Mouse (Mus musculus) cerebral cortex, adult 2 months (tissue): ENCODE results near the gene E130218I03Rik.

Experiments
- WGBS: fragments of 180-500 bp; shearing (Covaris S2); methylation state at CpG from one replicate; pipeline ENCODE4 v1.1.7; 2018; 5-methylcytosine and 5-hydroxymethylcytosine counted together

The E130218I03Rik gene

GRCm38 (mm10) chr4:134287575-134288025 is 44.1 kb downstream of the E130218I03Rik start, which contains the start of gene Pdik1l:
Gene Pdik1l, minus strand, starts transcription at chr4:134287895.
- under 1% methylated on average over 43 of the region's 43 CpGs for WGBS

DNA sequence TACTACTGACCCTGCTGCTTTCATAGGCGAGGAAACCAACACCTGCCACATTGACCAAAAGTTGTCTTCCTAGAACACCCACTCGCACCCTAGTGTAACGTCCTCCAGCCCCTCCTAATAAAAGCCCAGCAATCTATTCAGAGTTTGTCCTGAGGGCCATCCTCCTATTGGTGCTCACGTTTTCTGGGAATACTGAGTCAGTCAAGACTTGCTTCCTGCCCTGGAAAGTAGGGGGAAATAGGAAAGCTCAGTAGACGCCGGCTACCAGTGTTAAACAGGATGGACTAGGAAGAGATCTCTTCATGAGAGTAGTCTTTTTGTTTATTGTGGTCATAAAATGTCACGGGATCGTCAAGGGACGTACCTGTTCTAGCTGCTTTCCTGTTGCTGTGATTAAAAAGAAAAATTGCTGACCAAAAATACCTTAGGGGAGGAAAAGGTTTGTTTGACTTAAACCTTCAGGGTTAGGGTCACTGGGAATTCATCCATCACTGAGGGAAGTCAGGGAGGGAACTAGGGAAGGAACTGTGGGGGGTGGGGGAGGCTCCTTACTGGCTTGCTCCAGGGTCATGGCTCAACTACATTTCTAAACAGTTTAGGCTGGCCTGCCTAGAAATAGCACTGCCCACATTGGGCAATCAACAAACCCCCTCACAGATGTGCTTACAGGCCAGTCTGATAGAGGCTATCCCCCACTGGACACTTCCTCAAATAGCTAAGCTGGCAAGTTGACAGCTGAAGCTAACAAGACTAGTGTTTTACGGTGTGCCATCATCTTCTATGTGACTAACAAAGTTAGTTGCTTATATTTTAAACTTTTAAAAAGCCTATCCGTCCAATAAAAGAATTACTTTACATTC is 45.2 kb downstream of the E130218I03Rik start:
- 45% methylated on average over 11 of the region's 11 CpGs for WGBS

GRCm38 (mm10) chr4:134292067-134292466 is 48.6 kb downstream of the E130218I03Rik start:
- 18% methylated on average over 7 of the region's 7 CpGs for WGBS

- 75% methylated on average over 18 of the region's 18 CpGs for WGBS
Observed at GRCm38 (mm10) chr4:134293061-134293691, 49.7 kb downstream of the E130218I03Rik start.

DNA sequence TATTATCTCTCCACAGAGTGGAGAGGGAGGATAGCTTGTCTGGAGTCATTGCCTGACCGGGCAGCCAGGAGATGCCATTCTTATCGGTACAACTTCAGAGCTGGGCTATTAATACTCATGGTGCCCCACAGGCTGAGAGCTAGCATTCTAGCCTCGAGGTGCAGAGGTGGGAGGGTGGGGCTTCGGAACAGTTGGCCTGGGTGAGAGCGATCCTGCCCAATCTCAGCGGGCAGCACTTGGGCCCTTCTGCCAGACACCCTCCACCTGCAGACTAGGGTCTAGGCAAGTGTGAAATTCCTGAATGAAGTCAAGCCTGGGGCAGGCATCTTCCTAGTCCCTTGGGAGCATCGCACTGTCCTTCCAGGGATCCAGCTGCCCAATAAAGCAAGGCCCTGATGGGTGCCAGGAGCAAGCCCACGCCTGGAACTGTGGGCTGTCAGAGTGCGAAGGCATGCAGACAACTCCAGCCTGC is 50.3 kb downstream of the E130218I03Rik start:
- 69% methylated on average over 9 of the region's 9 CpGs for WGBS
